Mouse (Mus musculus) cerebellum, adult 2 months (tissue): ENCODE measurements around the gene Evi5l.

ENCODE experiments used
- CTCF ChIP-seq: fragments of 200-500 bp; IDR thresholded peaks from 2 replicates; pipeline ENCODE4 v1.5.1; 2011; ENCODE audit warnings: low read depth, mild to moderate bottlenecking, control low read depth, low read length, moderate library complexity, borderline replicate concordance; ENCODE audit not compliant: insufficient read depth
- POLR2A ChIP-seq: fragments of 200-500 bp; IDR thresholded peaks from 2 replicates; pipeline ENCODE4 v1.6.1; 2011; ENCODE audit warnings: low read length, control low read depth, borderline replicate concordance; ENCODE audit not compliant: insufficient read depth

DNA sequence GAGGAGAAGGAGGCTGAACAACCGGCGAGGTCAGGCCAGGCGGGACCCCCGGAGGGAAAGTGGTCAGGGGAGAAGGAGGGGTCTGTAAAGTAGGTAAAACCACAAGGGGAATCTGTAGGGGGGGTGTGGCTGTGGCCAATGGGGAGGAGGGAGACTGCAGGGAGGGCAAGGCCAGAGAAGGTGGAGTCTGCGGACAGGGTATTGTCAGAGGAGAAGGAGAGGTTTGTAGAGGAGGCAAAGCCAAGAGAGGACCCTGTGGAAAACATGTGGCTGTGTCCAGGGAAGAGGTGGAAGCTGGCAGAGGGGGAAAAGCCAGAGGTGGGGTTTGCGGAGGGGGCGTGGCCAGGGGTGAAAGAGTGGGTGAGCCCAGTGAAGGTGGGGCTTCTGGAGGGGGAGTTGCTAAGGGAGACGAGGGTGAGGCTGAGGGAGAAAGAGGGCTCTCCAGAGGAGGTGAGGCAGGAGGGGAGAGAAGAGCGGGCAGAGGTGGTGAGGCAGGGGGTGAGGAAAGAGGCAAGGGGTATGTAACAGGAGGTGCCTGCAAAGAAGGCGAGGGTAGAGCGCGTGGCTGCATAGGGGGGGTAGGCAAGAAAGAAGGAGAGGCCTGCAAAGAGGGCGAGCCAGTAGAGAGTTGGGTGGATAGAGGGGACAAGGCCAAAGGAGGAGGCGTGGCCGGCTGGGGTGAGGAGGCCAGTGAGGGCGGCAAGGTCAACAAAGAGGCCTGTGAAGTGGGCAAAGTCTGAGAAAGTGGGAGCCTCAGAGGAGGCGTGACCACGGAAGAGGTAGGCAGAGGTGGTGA, 47.0 kb downstream of the Evi5l start:
- TF ChIP-seq POLR2A (no peak), CTCF (no peak)
